ENCODE assay signal across 9 mouse cellular contexts in genomic region chr3:38233091-38233490, GRCm38 (mm10).
DNase-seq lines count a peak whose midpoint lies in the region; ATAC-seq lines count a peak whose summit lies in the region.
"Had no signal": no experiment of that assay in that cellular context is flagged by ENCODE, and none has a peak within 500 bp of the region (broad histone marks: within the 10 kb centered on the region; RNA-seq: fewer than 3 reads in every experiment).

No protein-coding gene starts in this region.

- WGBS in forebrain, embryonic 12.5 days, result 85% methylated on average over 3 of the region's 3 CpGs
- 85% methylated on average over 3 of the region's 3 CpGs for WGBS in forebrain, embryonic 13.5 days
- 93% methylated on average over 3 of the region's 3 CpGs for WGBS in hindbrain, embryonic 11.5 days
- 88% methylated on average over 3 of the region's 3 CpGs for WGBS in hindbrain, embryonic 13.5 days
- 93% methylated on average over 3 of the region's 3 CpGs for WGBS in neural tube, embryonic 11.5 days
- WGBS in stomach, embryonic 15.5 days, result 81% methylated on average over 3 of the region's 3 CpGs

- ATAC-seq in forebrain, embryonic 12.5 days (ENCODE audit: low FRiP score), result no peak
- ATAC-seq in forebrain, embryonic 13.5 days, result no peak
- 0 out of 2 replicates have a peak, but pooled peaks have one; percentile 28 for ATAC-seq in hindbrain, embryonic 11.5 days (ENCODE audit: low FRiP score)
- no peak for ATAC-seq in hindbrain, embryonic 13.5 days (ENCODE audit: low FRiP score)
- no peak for ATAC-seq in neural tube, embryonic 11.5 days (ENCODE audit: insufficient read depth, low FRiP score, low TSS enrichment)
- no peak for ATAC-seq in stomach, embryonic 15.5 days (ENCODE audit: insufficient read depth, low FRiP score, low read depth)
- ATAC-seq in monocyte, adult 5-6 weeks (replicated peaks; ENCODE audit: insufficient number of reproducible peaks, low FRiP score, low TSS enrichment, poor library complexity, severe bottlenecking), result no peak

- no peak overlapping the region for H3K9ac ChIP-seq in forebrain, embryonic 12.5 days
- H3K9ac ChIP-seq in forebrain, embryonic 13.5 days, result no peak overlapping the region
- no peak overlapping the region for H3K9ac ChIP-seq in hindbrain, embryonic 11.5 days (ENCODE audit: low read depth, low read length)
- no peak overlapping the region for H3K9ac ChIP-seq in hindbrain, embryonic 13.5 days
- H3K9ac ChIP-seq in neural tube, embryonic 11.5 days (ENCODE audit: low read length), result no peak overlapping the region
- H3K9ac ChIP-seq in stomach, embryonic 15.5 days, result no peak overlapping the region

- no peak for DNase-seq in hindbrain, embryonic 11.5 days (ENCODE audit: low spot score)
- no peak for DNase-seq in neural tube, embryonic 11.5 days (ENCODE audit: low spot score)
- no peak for DNase-seq in neural tube, embryonic 10.5 days (ENCODE audit: extremely low spot score, low spot score)

- no peak overlapping the region for H3K4me2 ChIP-seq in forebrain, embryonic 12.5 days
- no peak overlapping the region for H3K4me2 ChIP-seq in forebrain, embryonic 13.5 days
- H3K4me2 ChIP-seq in hindbrain, embryonic 11.5 days (replicated peaks; ENCODE audit: low read depth, low read length), result no peak overlapping the region
- no peak overlapping the region for H3K4me2 ChIP-seq in hindbrain, embryonic 13.5 days
- H3K4me2 ChIP-seq in neural tube, embryonic 11.5 days (ENCODE audit: low read depth), result no peak overlapping the region
- H3K4me2 ChIP-seq in stomach, embryonic 15.5 days, result no peak overlapping the region

- peaks cover 30% of the 10 kb centered on the region for H3K4me1 ChIP-seq in forebrain, embryonic 12.5 days
- peaks cover 30% of the 10 kb centered on the region for H3K4me1 ChIP-seq in forebrain, embryonic 13.5 days
- H3K4me1 ChIP-seq in hindbrain, embryonic 11.5 days (replicated peaks; ENCODE audit: control insufficient read depth, insufficient read depth, low read length), result peaks cover 3% of the 10 kb centered on the region; the same call in 1 of the 2 replicates
- H3K4me1 ChIP-seq in hindbrain, embryonic 13.5 days (replicated peaks), result peaks cover 38% of the 10 kb centered on the region
- H3K4me1 ChIP-seq in neural tube, embryonic 11.5 days (ENCODE audit: control insufficient read depth, insufficient read depth, low read length), result peaks cover 10% of the 10 kb centered on the region
- H3K4me1 ChIP-seq in stomach, embryonic 15.5 days, result peaks cover 17% of the 10 kb centered on the region

- no peak overlapping the region for H3K4me3 ChIP-seq in forebrain, embryonic 12.5 days (replicated peaks)
- H3K4me3 ChIP-seq in forebrain, embryonic 13.5 days, result no peak overlapping the region
- no peak overlapping the region for H3K4me3 ChIP-seq in hindbrain, embryonic 11.5 days (ENCODE audit: low read depth, low read length)
- H3K4me3 ChIP-seq in hindbrain, embryonic 13.5 days, result no peak overlapping the region
- H3K4me3 ChIP-seq in neural tube, embryonic 11.5 days (ENCODE audit: low read depth, low read length), result no peak overlapping the region
- no peak overlapping the region for H3K4me3 ChIP-seq in stomach, embryonic 15.5 days (replicated peaks)
- H3K4me3 ChIP-seq: layer of hippocampus, adult 2 months had no signal

- no peaks in the 10 kb centered on the region for H3K9me3 ChIP-seq in forebrain, embryonic 12.5 days
- no peaks in the 10 kb centered on the region for H3K9me3 ChIP-seq in forebrain, embryonic 13.5 days (replicated peaks)
- no peaks in the 10 kb centered on the region for H3K9me3 ChIP-seq in hindbrain, embryonic 11.5 days (ENCODE audit: control insufficient read depth, low read length)
- no peaks in the 10 kb centered on the region for H3K9me3 ChIP-seq in hindbrain, embryonic 13.5 days
- no peaks in the 10 kb centered on the region for H3K9me3 ChIP-seq in neural tube, embryonic 11.5 days (ENCODE audit: control insufficient read depth, low read length)
- H3K9me3 ChIP-seq in stomach, embryonic 15.5 days, result no peaks in the 10 kb centered on the region

- no peaks in the 10 kb centered on the region for H3K27me3 ChIP-seq in forebrain, embryonic 12.5 days
- H3K27me3 ChIP-seq in forebrain, embryonic 13.5 days, result no peaks in the 10 kb centered on the region
- no peaks in the 10 kb centered on the region for H3K27me3 ChIP-seq in hindbrain, embryonic 11.5 days (ENCODE audit: control insufficient read depth, insufficient read depth, low read length)
- no peaks in the 10 kb centered on the region for H3K27me3 ChIP-seq in hindbrain, embryonic 13.5 days
- no peaks in the 10 kb centered on the region for H3K27me3 ChIP-seq in neural tube, embryonic 11.5 days (ENCODE audit: control insufficient read depth, insufficient read depth, low read length)
- no peaks in the 10 kb centered on the region for H3K27me3 ChIP-seq in stomach, embryonic 15.5 days (replicated peaks)

- H3K27ac ChIP-seq in forebrain, embryonic 12.5 days, result peak overlapping the region; percentile 68; the same call in 1 of the 2 replicates
- no peak overlapping the region; the same call in 1 of the 2 replicates for H3K27ac ChIP-seq in forebrain, embryonic 13.5 days
- H3K27ac ChIP-seq in hindbrain, embryonic 11.5 days (ENCODE audit: low read depth, low read length), result no peak overlapping the region
- H3K27ac ChIP-seq in hindbrain, embryonic 13.5 days, result no peak overlapping the region
- H3K27ac ChIP-seq in neural tube, embryonic 11.5 days (ENCODE audit: low read depth, low read length), result peak overlapping the region; percentile 54; the same call in 1 of the 2 replicates
- peak overlapping the region; percentile 64 for H3K27ac ChIP-seq in stomach, embryonic 15.5 days
- H3K27ac ChIP-seq: layer of hippocampus, adult 2 months had no signal

- no peaks in the 10 kb centered on the region for H3K36me3 ChIP-seq in forebrain, embryonic 12.5 days (replicated peaks)
- no peaks in the 10 kb centered on the region for H3K36me3 ChIP-seq in forebrain, embryonic 13.5 days (ENCODE audit: poor library complexity, severe bottlenecking)
- no peaks in the 10 kb centered on the region for H3K36me3 ChIP-seq in hindbrain, embryonic 11.5 days (ENCODE audit: control insufficient read depth, insufficient read depth, low read length)
- no peaks in the 10 kb centered on the region for H3K36me3 ChIP-seq in hindbrain, embryonic 13.5 days
- H3K36me3 ChIP-seq in neural tube, embryonic 11.5 days (ENCODE audit: control insufficient read depth, insufficient read depth, low read length), result no peaks in the 10 kb centered on the region
- H3K36me3 ChIP-seq in stomach, embryonic 15.5 days, result no peaks in the 10 kb centered on the region

Comparison
In these comparisons a context has a peak if more than half of its experiments do, and no peak if none do; other contexts are left out.
1. H3K27ac ChIP-seq: peak in forebrain, embryonic 12.5 days (single experiment), neural tube, embryonic 11.5 days (single experiment) and stomach, embryonic 15.5 days (single experiment); none in forebrain, embryonic 13.5 days (single experiment), hindbrain, embryonic 11.5 days (single experiment) and hindbrain, embryonic 13.5 days (single experiment).